Mouse (Mus musculus): ENCODE measurements around the gene Klf14.

Gene Klf14

GRCm38 (mm10) chr6:30958736-30959540, at the start of gene Klf14:
TSS of gene Klf14 (minus strand) at chr6:30959078.
- peak; percentile 35 for DNase-seq (ENCODE audit: low spot score)

DNA sequence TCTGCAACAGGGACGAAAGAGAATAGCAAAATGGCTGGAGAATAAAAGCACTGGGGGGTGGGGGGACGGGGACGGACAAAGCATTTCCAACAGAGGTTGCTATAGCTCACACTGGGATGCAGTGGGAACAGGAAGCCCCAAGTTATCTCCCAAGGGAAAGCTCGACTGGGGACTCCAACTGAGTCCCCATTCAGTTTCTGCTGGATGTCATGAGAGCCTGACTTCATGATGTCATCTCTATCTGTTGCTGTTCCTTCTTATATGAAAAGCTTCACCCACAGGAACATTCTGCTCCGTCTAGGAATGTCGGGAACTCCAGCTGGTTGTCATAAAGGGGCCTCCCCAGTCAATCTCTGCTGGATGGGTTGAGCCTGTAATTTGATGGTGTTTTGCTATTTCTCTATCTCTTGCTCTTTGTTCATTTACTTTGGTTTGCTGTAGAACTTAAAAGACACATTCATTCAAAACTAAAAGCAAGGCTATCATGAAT, 47.3 kb upstream of the Klf14 start:
- DNase-seq (ENCODE audit: low spot score): no peak

DNA sequence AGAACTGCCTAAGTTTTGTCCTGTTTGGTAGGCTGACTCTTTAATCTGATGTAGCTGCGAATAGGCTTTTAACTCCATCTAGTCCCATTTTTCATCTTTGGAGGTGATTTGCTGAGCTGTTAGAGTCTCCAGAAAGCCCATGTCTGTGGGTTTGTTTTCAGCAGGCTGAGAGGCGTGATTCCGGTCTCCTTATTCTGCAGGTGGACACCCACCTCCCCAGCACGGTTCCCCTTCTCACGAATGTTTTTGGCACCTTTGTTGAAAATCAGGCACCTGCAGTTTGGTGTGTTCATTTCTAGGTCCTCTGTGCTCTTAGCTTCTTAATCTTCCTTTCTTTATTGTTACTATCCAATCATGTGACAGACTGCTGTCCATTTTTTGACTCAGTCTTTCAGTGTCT, 27.5 kb upstream of the Klf14 start:
- DNase-seq (ENCODE audit: low spot score): no peak

- no peak for DNase-seq (ENCODE audit: low spot score)
Measured at GRCm38 (mm10) chr6:30983021-30983420, 24.1 kb upstream of the Klf14 start.

- no peak for DNase-seq (ENCODE audit: low spot score)
Measured at GRCm38 (mm10) chr6:30982372-30982980, 23.6 kb upstream of the Klf14 start.

GRCm38 (mm10) chr6:30981351-30981750, 22.5 kb upstream of the Klf14 start:
- no peak for DNase-seq (ENCODE audit: low spot score)

- no peak for DNase-seq (ENCODE audit: low spot score)
Measured at GRCm38 (mm10) chr6:30978615-30979014, 19.7 kb upstream of the Klf14 start.

DNA sequence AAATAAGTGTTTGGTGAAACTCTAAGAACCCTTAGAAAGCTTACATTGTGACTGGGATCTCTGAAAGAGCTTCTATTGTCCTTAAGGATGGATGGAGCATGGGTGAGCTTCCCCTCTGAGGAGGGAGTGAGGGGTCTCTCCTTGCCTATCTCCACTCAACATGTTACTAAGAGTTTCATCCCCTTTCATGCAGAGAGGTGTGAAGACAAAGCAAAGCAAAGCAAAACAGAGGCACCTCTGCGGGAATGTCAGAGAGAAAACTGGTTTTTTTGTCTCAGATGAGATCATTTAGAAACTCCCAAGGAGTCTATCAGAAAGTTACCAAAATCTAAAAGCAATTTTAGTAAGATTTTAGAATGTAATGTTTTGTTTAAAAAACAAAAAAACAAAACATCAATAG, 13.2 kb upstream of the Klf14 start:
- DNase-seq (ENCODE audit: low spot score): no peak

- DNase-seq (ENCODE audit: low spot score): peak; percentile 30
Measured at GRCm38 (mm10) chr6:30957784-30958735, 818 bp downstream of the Klf14 start.

DNA sequence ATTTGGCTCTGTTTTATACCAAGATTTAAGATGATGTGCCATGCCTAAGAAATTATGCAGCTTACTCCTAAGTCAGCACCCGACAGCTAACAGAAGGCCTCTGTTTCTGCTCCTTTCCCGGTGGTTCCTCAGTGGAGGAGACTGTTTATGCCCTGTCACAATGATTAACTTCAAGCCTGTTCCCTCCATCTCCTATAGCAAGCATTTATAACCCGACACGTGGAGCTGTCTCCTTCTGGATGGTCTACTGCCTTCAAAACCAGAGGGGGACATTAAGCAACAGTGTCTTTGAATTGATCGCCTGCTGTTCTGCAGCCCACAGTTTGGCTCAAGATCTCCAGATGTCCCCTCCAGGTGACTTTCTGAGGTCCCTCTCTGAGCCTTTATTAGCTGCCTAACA, 19.6 kb downstream of the Klf14 start:
- no peak for DNase-seq (ENCODE audit: low spot score)

DNA sequence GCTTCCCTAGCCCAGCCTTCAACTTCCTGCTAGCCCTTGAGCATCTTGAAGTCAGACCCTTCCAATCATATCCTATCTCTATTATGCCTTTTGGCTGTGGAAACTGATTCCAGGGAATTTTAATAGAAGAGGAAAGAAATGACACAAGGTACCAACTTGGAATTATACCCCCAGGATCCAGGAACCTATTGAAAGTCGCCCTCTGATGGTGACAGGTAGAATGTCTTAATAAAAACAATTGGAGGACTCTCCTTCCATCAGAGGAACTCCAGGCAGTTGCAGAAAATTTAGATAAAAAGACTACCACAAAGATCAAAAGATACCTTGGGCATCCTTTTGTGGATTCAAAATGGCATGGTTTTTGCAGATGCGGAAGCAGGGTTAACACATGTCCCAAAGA, 36.1 kb downstream of the Klf14 start:
- no peak for DNase-seq (ENCODE audit: low spot score)

GRCm38 (mm10) chr6:30921826-30922225, 37.1 kb downstream of the Klf14 start:
- no peak for DNase-seq (ENCODE audit: low spot score)

DNA sequence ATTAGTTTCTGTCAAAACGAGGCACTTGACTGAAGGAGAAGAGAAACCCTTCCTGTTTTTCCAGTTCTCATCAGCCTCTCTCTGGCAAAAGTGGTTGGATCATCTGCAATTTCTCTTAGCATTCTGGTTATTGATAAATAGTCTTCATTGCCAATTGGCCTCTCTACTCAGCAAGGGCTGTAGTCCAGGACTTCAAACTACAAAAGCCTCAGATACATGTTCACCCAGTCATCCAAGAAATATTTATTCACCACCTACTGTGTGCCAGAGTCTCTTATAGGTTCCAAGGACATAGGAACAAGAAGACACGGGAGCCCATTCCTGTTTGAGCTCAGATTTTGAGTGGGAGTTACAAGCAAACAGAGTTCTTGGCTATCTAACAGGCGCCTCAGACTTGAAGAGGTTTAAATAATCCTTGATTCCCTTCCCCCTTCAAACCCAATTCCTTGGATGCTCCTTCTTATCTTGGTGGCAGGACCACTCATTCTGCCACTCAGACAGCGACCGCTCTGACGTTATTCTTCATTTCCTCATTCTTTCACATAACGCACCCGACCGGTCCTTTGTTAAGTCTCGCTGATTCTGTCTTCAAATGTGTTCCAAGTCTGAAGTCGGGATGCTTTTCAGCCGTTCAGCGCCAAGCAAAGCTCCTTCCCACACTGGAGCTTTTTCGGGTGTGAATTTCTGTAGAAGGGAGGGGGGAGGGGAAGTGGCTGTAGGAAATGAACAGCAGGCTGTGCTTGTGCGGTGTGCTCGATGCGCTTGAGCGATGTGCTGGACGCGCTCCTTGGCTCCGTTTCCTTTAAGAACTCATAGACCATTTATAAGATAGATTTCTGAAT, 37.8 kb downstream of the Klf14 start:
- no peak for DNase-seq (ENCODE audit: low spot score)

DNA sequence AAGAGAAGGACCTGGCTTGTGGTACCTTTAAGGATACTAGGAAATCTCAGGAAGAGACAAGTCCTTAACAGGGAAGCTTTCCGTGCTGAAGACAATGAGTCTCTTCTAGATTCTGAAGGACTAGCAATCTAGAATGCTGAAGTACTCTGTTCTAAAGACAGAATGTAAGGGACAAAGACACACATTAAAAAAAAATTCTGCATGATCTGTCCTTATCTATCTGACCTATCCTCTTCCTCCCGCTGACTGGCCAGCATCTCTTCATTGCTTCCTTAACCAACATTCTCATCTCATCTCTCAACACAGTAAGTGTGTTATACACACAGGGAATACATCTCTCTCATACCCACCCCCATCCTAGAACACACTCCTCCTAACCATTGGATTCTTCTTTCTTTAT, 43.4 kb downstream of the Klf14 start, which contains the start of gene Tsga13:
Tsga13 (minus strand) TSS at position 101 of the 400 bp plus-strand sequence.
- DNase-seq (ENCODE audit: low spot score): no peak

DNA sequence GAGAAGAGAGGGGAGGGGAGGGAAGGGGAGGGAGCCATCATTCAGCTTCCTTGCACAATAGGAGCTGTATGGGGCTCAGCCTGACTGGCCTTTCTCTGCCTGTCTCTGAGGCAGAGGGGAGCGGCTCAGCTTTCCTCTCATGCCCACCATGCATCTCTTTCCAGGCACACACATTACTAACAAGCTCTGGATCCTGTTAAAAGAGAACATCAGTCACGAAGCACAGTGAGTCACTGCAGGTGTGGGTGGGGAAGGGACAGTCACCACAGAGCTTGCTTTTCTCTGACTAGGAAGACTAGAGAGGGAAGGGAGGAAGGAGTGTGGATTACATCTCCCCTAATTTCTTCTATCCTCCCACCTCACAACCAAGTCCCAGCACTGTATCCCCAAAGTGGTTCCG, 50.9 kb downstream of the Klf14 start:
- no peak for DNase-seq (ENCODE audit: low spot score)
